Mouse (Mus musculus) naive thymus-derived CD4-positive, alpha-beta T cell, adult 5 months (primary cell): ENCODE measurements around the gene Tnnc2. TPM values are rescaled to one million over a fixed set of nuclear protein-coding genes. Genes with fewer than 3 reads are reported as not detected.

Experiments used
- polyA plus RNA-seq: library from polyadenylated mRNA; unstranded; fragments of 100-300 nt; shearing (Covaris generic); gene quantifications from one replicate; pipeline ENCODE4 v1.2.1, GENCODE M21; 2017

Tnnc2 gene
- polyA plus RNA-seq: not detected

GRCm38 (mm10) chr2:164779481-164780086 is at the start of gene Tnnc2:
TSS of gene Tnnc2 (minus strand) at chr2:164779967.

DNA sequence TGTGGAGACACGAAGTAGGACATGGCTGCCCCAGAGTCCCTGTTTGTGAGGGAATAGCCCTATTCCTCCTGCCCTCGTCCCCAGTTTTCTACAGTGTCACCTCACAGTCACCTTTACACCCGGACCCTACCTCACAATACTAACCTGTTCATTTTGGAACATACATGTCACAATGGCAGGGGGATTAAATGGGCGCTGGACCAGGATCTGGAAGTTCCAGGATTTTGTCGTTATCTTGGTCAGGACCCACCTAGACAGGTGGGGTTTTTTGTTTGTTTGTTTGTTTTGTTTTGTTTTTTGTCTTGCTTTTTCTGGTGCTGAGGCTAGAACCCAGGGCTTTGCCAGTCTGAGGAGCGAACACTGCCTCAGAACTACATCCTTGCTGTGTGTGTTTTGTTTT is 48.7 kb upstream of the Tnnc2 start, which contains the start of gene Spata25:
Spata25 (minus strand) TSS at position 101 of the 400 bp plus-strand sequence.

GRCm38 (mm10) chr2:164822636-164823165 is 42.9 kb upstream of the Tnnc2 start, which contains the start of gene Zswim1:
TSS of gene Zswim1 (plus strand) at chr2:164822686.

GRCm38 (mm10) chr2:164804533-164805331 is 25.0 kb upstream of the Tnnc2 start, which contains the start of the genes Acot8 and Zswim3:
TSS of gene Acot8 (minus strand) at chr2:164804882.
TSS of gene Zswim3 (plus strand) at chr2:164805098.

DNA sequence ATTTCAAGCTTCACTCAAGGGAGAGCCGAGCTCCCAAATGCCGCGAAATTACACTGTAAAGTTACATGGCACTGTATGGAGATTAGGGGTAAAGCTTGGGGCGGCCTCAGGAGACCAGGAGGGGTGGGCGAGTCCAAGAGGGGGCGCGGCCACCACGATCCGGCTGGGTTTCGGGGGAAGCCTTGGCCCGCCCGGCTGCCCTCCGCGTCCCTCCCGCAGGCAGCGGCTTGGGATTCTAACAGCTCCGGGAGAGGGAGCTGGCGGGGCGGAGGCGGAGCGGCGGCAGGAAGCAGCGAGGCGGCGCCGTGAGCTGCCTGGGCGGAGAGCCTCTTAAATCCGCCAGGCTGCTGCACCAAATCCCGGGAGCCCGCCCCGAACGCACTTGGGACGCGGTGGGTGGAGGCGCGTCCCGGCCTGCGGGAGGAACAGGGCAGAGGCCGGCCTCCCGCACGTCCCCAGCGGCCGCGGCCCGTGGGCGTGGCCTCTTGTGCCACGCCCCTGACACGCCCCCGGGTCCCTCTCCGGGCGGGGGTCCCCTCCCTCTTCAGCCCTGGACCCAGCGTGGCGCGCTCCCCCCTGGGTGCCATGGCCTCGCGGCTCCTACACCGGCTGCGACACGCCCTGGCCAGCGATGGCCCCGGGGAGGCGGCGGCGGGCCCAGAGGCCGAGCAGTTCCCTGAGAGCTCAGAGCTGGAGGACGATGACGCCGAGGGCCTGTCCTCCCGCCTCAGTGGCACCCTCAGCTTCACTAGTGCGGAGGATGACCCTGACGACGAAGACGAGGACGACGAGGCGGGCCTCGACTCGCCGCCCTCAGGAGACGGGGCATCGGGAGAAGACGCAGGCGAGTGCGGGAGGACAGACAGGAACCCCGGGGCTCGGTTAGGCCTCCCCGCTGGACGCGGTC is 6.0 kb upstream of the Tnnc2 start, which contains the start of gene Snx21:
Snx21 (plus strand) TSS at position 343 of the 907 bp plus-strand sequence.

DNA sequence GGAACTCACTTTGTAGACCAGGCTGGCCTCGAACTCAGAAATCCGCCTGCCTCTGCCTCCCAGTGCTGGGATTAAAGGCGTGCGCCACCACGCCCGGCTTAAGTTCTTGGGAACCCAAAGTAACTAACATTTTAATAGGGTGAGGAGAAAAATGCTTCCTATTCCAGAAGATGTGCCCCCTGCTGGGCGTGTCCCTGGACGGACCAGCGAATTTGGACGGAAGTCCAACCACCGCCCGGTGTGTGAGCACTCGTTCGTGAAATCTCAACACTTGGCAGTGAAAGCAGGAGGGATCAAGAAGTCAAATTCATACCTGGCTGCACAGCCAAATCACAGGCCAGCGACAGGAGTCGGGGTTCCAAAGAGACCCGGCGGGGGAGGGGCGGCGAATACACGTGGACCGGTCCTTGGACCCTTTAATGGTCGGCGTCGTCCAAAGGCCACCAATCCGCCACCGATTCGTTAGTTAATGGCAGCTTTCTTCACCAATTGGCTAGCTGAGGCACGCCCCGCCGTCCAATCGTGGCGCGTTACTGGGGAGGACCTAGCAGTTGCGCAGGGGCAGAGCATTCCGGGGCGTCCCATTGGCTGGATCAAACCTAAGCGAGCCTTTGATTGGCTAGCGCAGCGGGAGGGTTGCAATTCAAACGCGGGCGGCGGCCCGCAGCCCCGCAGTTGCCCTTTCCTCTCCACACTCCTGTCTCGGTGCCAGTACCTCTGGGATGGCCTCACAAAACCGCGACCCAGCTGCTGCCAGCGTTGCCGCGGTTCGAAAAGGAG is 10.3 kb downstream of the Tnnc2 start, which contains the start of gene Ube2c:
Ube2c (plus strand) TSS at position 641 of the 780 bp plus-strand sequence.

GRCm38 (mm10) chr2:164745843-164746479 is 33.8 kb downstream of the Tnnc2 start, which contains the start of the genes Wfdc3 and Dnttip1:
TSS of gene Wfdc3 (minus strand) at chr2:164745931.
TSS of gene Dnttip1 (plus strand) at chr2:164745983.

Other genes with a start within 250 kb of the Tnnc2 start
- not detected for gene Wfdc2, start 217.6 kb downstream of the Tnnc2 start, polyA plus RNA-seq
- gene Spint3, start 206.5 kb downstream of the Tnnc2 start, polyA plus RNA-seq: not detected
- gene Wfdc6a, start 194.5 kb downstream of the Tnnc2 start, polyA plus RNA-seq: not detected
- gene Eppin, start 186.4 kb downstream of the Tnnc2 start, polyA plus RNA-seq: not detected
- not detected for gene Wfdc6b, start 166.4 kb downstream of the Tnnc2 start, polyA plus RNA-seq
- gene Wfdc8, start 166.3 kb downstream of the Tnnc2 start, polyA plus RNA-seq: not detected
- not detected for gene Wfdc16, start 141.2 kb downstream of the Tnnc2 start, polyA plus RNA-seq
- gene Wfdc10, start 123.9 kb downstream of the Tnnc2 start, polyA plus RNA-seq: not detected
- gene Wfdc9, start 123.4 kb downstream of the Tnnc2 start, polyA plus RNA-seq: not detected
- not detected for gene Wfdc11, start 105.9 kb downstream of the Tnnc2 start, polyA plus RNA-seq
- gene Wfdc13, start 94.9 kb downstream of the Tnnc2 start, polyA plus RNA-seq: not detected
- gene Spint4, start 81.5 kb downstream of the Tnnc2 start, polyA plus RNA-seq: not detected
- not detected for gene Spint5, start 64.7 kb downstream of the Tnnc2 start, polyA plus RNA-seq
- not detected for gene Wfdc3, start 34.0 kb downstream of the Tnnc2 start, polyA plus RNA-seq
- gene Dnttip1, start 34.0 kb downstream of the Tnnc2 start, polyA plus RNA-seq: 68.5 TPM
- gene Ube2c, start 10.1 kb downstream of the Tnnc2 start, polyA plus RNA-seq: 0.45 TPM
- 5.0 TPM for gene Snx21, start 5.9 kb upstream of the Tnnc2 start, polyA plus RNA-seq
- 24.1 TPM for gene Acot8, start 24.9 kb upstream of the Tnnc2 start, polyA plus RNA-seq
- gene Zswim3, start 25.1 kb upstream of the Tnnc2 start, polyA plus RNA-seq: 2.2 TPM
- 21.6 TPM for gene Zswim1, start 42.7 kb upstream of the Tnnc2 start, polyA plus RNA-seq
- gene Spata25, start 48.6 kb upstream of the Tnnc2 start, polyA plus RNA-seq: not detected
- gene Ctsa, start 52.9 kb upstream of the Tnnc2 start, polyA plus RNA-seq: 109 TPM
- 1.9 TPM for gene Neurl2, start 53.5 kb upstream of the Tnnc2 start, polyA plus RNA-seq
- gene Pltp, start 77.7 kb upstream of the Tnnc2 start, polyA plus RNA-seq: 0.31 TPM
- 160 TPM for gene Pcif1, start 99.3 kb upstream of the Tnnc2 start, polyA plus RNA-seq
- 48.9 TPM for gene Zfp335, start 131.8 kb upstream of the Tnnc2 start, polyA plus RNA-seq
- gene Mmp9, start 160.8 kb upstream of the Tnnc2 start, polyA plus RNA-seq: not detected
- not detected for gene Slc12a5, start 180.8 kb upstream of the Tnnc2 start, polyA plus RNA-seq